Mouse (Mus musculus) kidney, postnatal 25 days (tissue): ENCODE results near the gene Rxrb.

Experiments
- DNase-seq, 2 experiments: peaks; one replicate each; pipeline ENCODE4 v3.0.0; 2021; ENCODE audit warnings: mixed read lengths in 2 of 2

The Rxrb gene

GRCm38 (mm10) chr17:34025756-34026151 is 5.9 kb upstream of the Rxrb start:
- no peak for DNase-seq

GRCm38 (mm10) chr17:34026221-34026620 is 5.4 kb upstream of the Rxrb start:
- no peak for DNase-seq

- DNase-seq, result peak in 1 of 2 experiments; percentile 60
Measured at GRCm38 (mm10) chr17:34026917-34027655, 4.5 kb upstream of the Rxrb start.

GRCm38 (mm10) chr17:34027656-34028223 is 3.9 kb upstream of the Rxrb start, which contains the start of gene H2-Ke6:
Gene H2-Ke6, minus strand, starts transcription at chr17:34028060.
- peak; percentile 97 to 98 for DNase-seq

- DNase-seq, result peak in 1 of 2 experiments; percentile 41
Measured at GRCm38 (mm10) chr17:34028501-34029149, 3.0 kb upstream of the Rxrb start.

- peak in 1 of 2 experiments; percentile 35 for DNase-seq
Measured at GRCm38 (mm10) chr17:34029150-34029889, 2.3 kb upstream of the Rxrb start.

- DNase-seq, result no peak
Measured at GRCm38 (mm10) chr17:34029890-34030595, 1.6 kb upstream of the Rxrb start.

GRCm38 (mm10) chr17:34030861-34031326 is 718 bp upstream of the Rxrb start:
- no peak for DNase-seq

GRCm38 (mm10) chr17:34032174-34032632 is 591 bp downstream of the Rxrb start:
- DNase-seq, result peak; percentile 67 to 90

- peak in 1 of 2 experiments; percentile 58 for DNase-seq
Measured at GRCm38 (mm10) chr17:34032806-34033205, 1.2 kb downstream of the Rxrb start.

GRCm38 (mm10) chr17:34033441-34033840 is 1.8 kb downstream of the Rxrb start:
- peak in 1 of 2 experiments; percentile 40 for DNase-seq

GRCm38 (mm10) chr17:34034064-34034463 is 2.5 kb downstream of the Rxrb start:
- peak; percentile 67 to 75 for DNase-seq

- DNase-seq, result peak in 1 of 2 experiments; percentile 34
Measured at GRCm38 (mm10) chr17:34035517-34035916, 3.9 kb downstream of the Rxrb start.

GRCm38 (mm10) chr17:34036647-34037046 is 5.0 kb downstream of the Rxrb start:
- peak; percentile 70 to 78 for DNase-seq

GRCm38 (mm10) chr17:34037241-34037640 is 5.6 kb downstream of the Rxrb start:
- no peak for DNase-seq

- DNase-seq, result no peak
Measured at GRCm38 (mm10) chr17:34038440-34038839, 6.8 kb downstream of the Rxrb start.

GRCm38 (mm10) chr17:34038878-34039561 is 7.4 kb downstream of the Rxrb start, which contains the start of gene Col11a2:
Gene Col11a2, plus strand, starts transcription at chr17:34039437.
- DNase-seq, result no peak

- no peak for DNase-seq
Measured at GRCm38 (mm10) chr17:34039562-34040450, 8.2 kb downstream of the Rxrb start.

- DNase-seq, result no peak
Measured at GRCm38 (mm10) chr17:34045941-34046340, 14.3 kb downstream of the Rxrb start.

- DNase-seq, result no peak
Measured at GRCm38 (mm10) chr17:34047404-34048050, 15.9 kb downstream of the Rxrb start.
